Mouse (Mus musculus) myocyte (in vitro differentiated cells): ENCODE measurements around the gene Pstpip1. TPM values are rescaled to one million over a fixed set of nuclear protein-coding genes. Genes with fewer than 3 reads are reported as not detected.

Experiments
- H3K27me3 ChIP-seq: one replicate; pipeline ENCODE4 v1.6.1; 2011; ENCODE audit not compliant: control insufficient read depth, insufficient read depth, insufficient read length
- H3K36me3 ChIP-seq: one replicate; pipeline ENCODE4 v1.6.1; 2011; ENCODE audit not compliant: control insufficient read depth, insufficient read depth
- H3K4me2 ChIP-seq: one replicate; pipeline ENCODE4 v1.6.1; 2011; ENCODE audit warnings: low read depth, control low read depth
- H3K4me3 ChIP-seq: one replicate; pipeline ENCODE4 v1.5.1; 2011; ENCODE audit warnings: mild to moderate bottlenecking, control low read depth, moderate library complexity
- H3K79me2 ChIP-seq: one replicate; pipeline ENCODE4 v1.6.1; 2011; ENCODE audit not compliant: control insufficient read depth, insufficient read depth
- H3ac ChIP-seq: one replicate; pipeline ENCODE4 v1.6.1; 2011; ENCODE audit not compliant: control insufficient read depth, insufficient read length
- CEBPB ChIP-seq: IDR thresholded peaks from 2 replicates; pipeline ENCODE4 v1.6.1; 2011; ENCODE audit warnings: mild to moderate bottlenecking, moderate library complexity; ENCODE audit not compliant: poor library complexity, insufficient read depth, severe bottlenecking
- E2F4 ChIP-seq: IDR thresholded peaks from one replicate; pipeline ENCODE4 v1.6.1; 2011; ENCODE audit warnings: mild to moderate bottlenecking, control low read depth, moderate library complexity; ENCODE audit not compliant: insufficient read depth
- MAX ChIP-seq: IDR thresholded peaks from one replicate; pipeline ENCODE4 v1.6.1; 2011; ENCODE audit warnings: low read depth, mild to moderate bottlenecking, control low read depth
- MYOD1 ChIP-seq, 3 experiments: IDR thresholded peaks; one replicate each; pipeline ENCODE4 v1.6.1; 2011; ENCODE audit warnings: control low read depth in 2 of 3, low read depth in 2 of 3, mild to moderate bottlenecking in 2 of 3, moderate library complexity in 1 of 3; ENCODE audit not compliant: insufficient read length in 2 of 3, control insufficient read depth in 1 of 3
- MYOG ChIP-seq, 3 experiments: IDR thresholded peaks; one replicate each; pipeline ENCODE4 v1.6.1; 2011; ENCODE audit warnings: control low read depth in 2 of 3, low read depth in 2 of 3, mild to moderate bottlenecking in 2 of 3; ENCODE audit not compliant: insufficient read length in 2 of 3, control insufficient read depth in 1 of 3, insufficient read depth in 1 of 3
- POLR2A ChIP-seq: IDR thresholded peaks from one replicate; pipeline ENCODE4 v1.6.1; 2011; ENCODE audit warnings: low read depth, mild to moderate bottlenecking, control low read depth, moderate library complexity; ENCODE audit not compliant: insufficient read length
- POLR2AphosphoS2 ChIP-seq: IDR thresholded peaks from one replicate; pipeline ENCODE4 v1.6.1; 2011; ENCODE audit warnings: low read depth, control low read depth; ENCODE audit not compliant: insufficient read length
- REST ChIP-seq: IDR thresholded peaks from one replicate; pipeline ENCODE4 v1.6.1; 2011; ENCODE audit warnings: mild to moderate bottlenecking, control low read depth, moderate library complexity; ENCODE audit not compliant: insufficient read depth, insufficient read length
- SRF ChIP-seq: IDR thresholded peaks from one replicate; pipeline ENCODE4 v1.6.1; 2011; ENCODE audit warnings: low read depth; ENCODE audit not compliant: control insufficient read depth, insufficient read length
- TCF12 ChIP-seq: IDR thresholded peaks from one replicate; pipeline ENCODE4 v1.6.1; 2011; ENCODE audit warnings: mild to moderate bottlenecking, control low read depth; ENCODE audit not compliant: poor library complexity, insufficient read depth, severe bottlenecking
- TCF3 ChIP-seq: IDR thresholded peaks from one replicate; pipeline ENCODE4 v1.6.1; 2011; ENCODE audit warnings: low read depth, control low read depth; ENCODE audit not compliant: insufficient read length
- USF1 ChIP-seq: IDR thresholded peaks from one replicate; pipeline ENCODE4 v1.6.1; 2011; ENCODE audit warnings: low read depth, mild to moderate bottlenecking, control low read depth, moderate library complexity
- polyA plus RNA-seq: library from polyadenylated mRNA; unstranded; fragments of >200 nt; fragmentation: generic; extraction: Trizol; gene quantifications from one replicate; pipeline ENCODE4 v1.2.1, GENCODE M21; 2012; ENCODE audit warnings: missing spikeins

Pstpip1 gene
- polyA plus RNA-seq, 1 experiment = 18.9 TPM

GRCm38 (mm10) chr9:56056147-56056546 lies 33.6 kb upstream of the Pstpip1 start:
- H3ac ChIP-seq = no peak overlapping the region
- TF ChIP-seq CEBPB = no peak
- no peak for TF ChIP-seq SRF
- no peak for TF ChIP-seq MAX
- no peak for TF ChIP-seq REST
- no peak for TF ChIP-seq TCF3
- TF ChIP-seq MYOD1 (IDR thresholded peaks at IDR 0.05; ENCODE audit: control insufficient read depth in 1 of 3, insufficient read length in 2 of 3, low read depth in 2 of 3) = no peak
- no peak for TF ChIP-seq MYOG (IDR thresholded peaks at IDR 0.05; ENCODE audit: control insufficient read depth in 1 of 3, insufficient read depth in 1 of 3, insufficient read length in 2 of 3, low read depth in 2 of 3)
- no peak for TF ChIP-seq TCF12
- no peak for TF ChIP-seq USF1
- no peak for TF ChIP-seq POLR2A
- no peak for TF ChIP-seq E2F4
- TF ChIP-seq POLR2AphosphoS2 = no peak
- no peak overlapping the region for H3K4me2 ChIP-seq
- peaks cover 57% of the 10 kb centered on the region for H3K36me3 ChIP-seq
- H3K79me2 ChIP-seq = no peaks in the 10 kb centered on the region
- H3K4me3 ChIP-seq = no peak overlapping the region
- no peaks in the 10 kb centered on the region for H3K27me3 ChIP-seq

GRCm38 (mm10) chr9:56062336-56062735 lies 27.4 kb upstream of the Pstpip1 start:
- Histone ChIP-seq H3K36me3 (peaks cover 34% of the 10 kb centered on the region), H3K4me2 (no peak overlapping the region), H3K79me2 (no peaks in the 10 kb centered on the region), H3K4me3 (no peak overlapping the region), H3ac (no peak overlapping the region), H3K27me3 (no peaks in the 10 kb centered on the region)
- TF ChIP-seq MYOD1 (IDR thresholded peaks at IDR 0.05; ENCODE audit: control insufficient read depth in 1 of 3, insufficient read length in 2 of 3, low read depth in 2 of 3) (no peak), SRF (no peak), POLR2AphosphoS2 (no peak), MYOG (IDR thresholded peaks at IDR 0.05; ENCODE audit: control insufficient read depth in 1 of 3, insufficient read depth in 1 of 3, insufficient read length in 2 of 3, low read depth in 2 of 3) (no peak), TCF3 (no peak), USF1 (no peak), TCF12 (no peak), MAX (no peak), E2F4 (no peak)

DNA sequence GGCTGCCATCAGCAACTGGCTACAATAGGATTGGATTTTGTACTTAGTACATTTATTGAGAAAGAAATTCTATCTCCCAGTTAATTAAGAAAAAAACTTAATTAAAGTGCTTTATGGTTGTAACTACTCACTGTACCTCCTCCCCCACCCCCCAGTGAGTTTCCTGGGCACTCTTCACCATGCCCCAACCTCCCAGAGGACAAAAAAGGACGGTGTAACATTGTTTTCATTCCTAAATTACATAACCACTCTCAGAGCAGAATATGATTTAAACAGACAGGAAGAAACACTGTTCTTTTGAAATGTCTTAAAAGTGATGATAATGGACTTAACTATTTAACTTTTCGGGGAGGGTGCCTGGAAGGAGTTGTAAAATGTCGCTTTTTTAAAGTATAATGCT lies 24.8 kb upstream of the Pstpip1 start:
- H3K79me2 ChIP-seq = no peaks in the 10 kb centered on the region
- TF ChIP-seq MAX (no peak), CEBPB (no peak), MYOG (IDR thresholded peaks at IDR 0.05; ENCODE audit: control insufficient read depth in 1 of 3, insufficient read depth in 1 of 3, insufficient read length in 2 of 3, low read depth in 2 of 3) (no peak), REST (no peak), POLR2AphosphoS2 (no peak), TCF3 (no peak), TCF12 (no peak), POLR2A (no peak), SRF (no peak), E2F4 (no peak), USF1 (no peak), MYOD1 (IDR thresholded peaks at IDR 0.05; ENCODE audit: control insufficient read depth in 1 of 3, insufficient read length in 2 of 3, low read depth in 2 of 3) (no peak)
- no peak overlapping the region for H3K4me3 ChIP-seq
- H3K36me3 ChIP-seq = peaks cover 12% of the 10 kb centered on the region
- H3K4me2 ChIP-seq = no peak overlapping the region
- no peak overlapping the region for H3ac ChIP-seq
- H3K27me3 ChIP-seq = no peaks in the 10 kb centered on the region

DNA sequence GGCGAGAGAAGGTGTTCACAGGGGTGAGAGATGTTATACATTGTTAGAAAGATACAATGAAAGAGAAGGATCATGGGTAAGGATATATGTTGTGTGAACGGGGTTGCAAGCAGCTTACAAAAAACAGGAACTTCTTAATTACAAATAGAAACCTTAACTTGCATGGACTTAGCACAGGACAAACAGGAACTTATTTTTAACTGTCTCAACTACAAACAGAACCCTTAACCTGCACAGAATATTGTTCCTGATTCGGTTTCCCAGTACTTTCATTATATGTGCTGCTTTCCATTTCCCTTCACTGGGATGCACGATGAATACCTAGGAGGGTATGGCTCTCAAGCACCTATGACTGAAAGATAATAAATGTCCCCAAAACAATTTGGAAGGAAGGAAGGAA lies 21.8 kb upstream of the Pstpip1 start:
- Histone ChIP-seq H3ac (no peak overlapping the region), H3K4me3 (no peak overlapping the region), H3K79me2 (no peaks in the 10 kb centered on the region), H3K36me3 (peaks cover 1% of the 10 kb centered on the region), H3K4me2 (no peak overlapping the region), H3K27me3 (no peaks in the 10 kb centered on the region)
- no peak for TF ChIP-seq POLR2A
- no peak for TF ChIP-seq MAX
- TF ChIP-seq CEBPB = no peak
- TF ChIP-seq TCF3 = no peak

GRCm38 (mm10) chr9:56068630-56069029 lies 21.1 kb upstream of the Pstpip1 start:
- H3K4me3 ChIP-seq = no peak overlapping the region
- H3K4me2 ChIP-seq = no peak overlapping the region
- TF ChIP-seq POLR2A = no peak
- no peak for TF ChIP-seq CEBPB
- TF ChIP-seq MYOD1 (IDR thresholded peaks at IDR 0.05; ENCODE audit: control insufficient read depth in 1 of 3, insufficient read length in 2 of 3, low read depth in 2 of 3) = no peak
- TF ChIP-seq MYOG (IDR thresholded peaks at IDR 0.05; ENCODE audit: control insufficient read depth in 1 of 3, insufficient read depth in 1 of 3, insufficient read length in 2 of 3, low read depth in 2 of 3) = no peak
- no peak for TF ChIP-seq MAX
- no peak for TF ChIP-seq E2F4
- TF ChIP-seq POLR2AphosphoS2 = no peak
- no peak for TF ChIP-seq REST
- no peak for TF ChIP-seq SRF
- TF ChIP-seq USF1 = no peak
- no peak for TF ChIP-seq TCF3
- no peak for TF ChIP-seq TCF12
- no peaks in the 10 kb centered on the region for H3K27me3 ChIP-seq
- no peaks in the 10 kb centered on the region for H3K36me3 ChIP-seq
- H3ac ChIP-seq = no peak overlapping the region
- H3K79me2 ChIP-seq = no peaks in the 10 kb centered on the region
